Mouse (Mus musculus) bone marrow, adult 2 months (tissue): Measurements from ENCODE around the gene Smyd2. TPM values are rescaled to one million over a fixed set of nuclear protein-coding genes. Genes with fewer than 3 reads are reported as not detected.

Experiments
- H3K27ac ChIP-seq: fragments of 200-500 bp; 2 replicates; pipeline ENCODE4 v1.5.1; 2012; ENCODE audit warnings: low read depth, mild to moderate bottlenecking, control low read depth, inconsistent platforms, low read length; ENCODE audit not compliant: control insufficient read depth, poor library complexity, insufficient read depth
- H3K4me1 ChIP-seq: fragments of 200-500 bp; 2 replicates; pipeline ENCODE4 v1.6.1; 2011; ENCODE audit warnings: low read length; ENCODE audit not compliant: control insufficient read depth, insufficient read depth
- H3K4me3 ChIP-seq: fragments of 200-500 bp; replicated peaks from 2 replicates; pipeline ENCODE3; 2011; ENCODE audit warnings: mild to moderate bottlenecking, low read depth, low read length, control low read depth; ENCODE audit not compliant: control insufficient read depth
- CTCF ChIP-seq: fragments of 200-500 bp; IDR thresholded peaks from 2 replicates; pipeline ENCODE4 v1.5.1; 2011; ENCODE audit warnings: low read length, control low read depth; ENCODE audit not compliant: control insufficient read depth, insufficient read depth
- POLR2A ChIP-seq: fragments of 200-500 bp; IDR thresholded peaks from 2 replicates; pipeline ENCODE4 v1.6.1; 2011; ENCODE audit warnings: low read depth, mild to moderate bottlenecking, control low read depth, low read length, borderline replicate concordance; ENCODE audit not compliant: control insufficient read depth
- WGBS: fragments of 180-500 bp; shearing (Covaris S2); methylation state at CpG from one replicate; pipeline ENCODE4 v1.1.7; 2018; 5-methylcytosine and 5-hydroxymethylcytosine counted together
- polyA plus RNA-seq: library from polyadenylated mRNA; stranded (reverse); fragments of >200 nt; gene quantifications from 2 replicates; pipeline ENCODE4 v1.2.4, GENCODE M21; 2011; ENCODE audit warnings: low replicate concordance; ENCODE audit not compliant: missing spikeins, insufficient read depth, insufficient read length

Gene Smyd2
- polyA plus RNA-seq, 1 experiment = 30.0 TPM

- Histone ChIP-seq H3K4me3 (no peak overlapping the region), H3K27ac (no peak overlapping the region), H3K4me1 (no peaks in the 10 kb centered on the region)
- TF ChIP-seq CTCF (no peak), POLR2A (no peak)
- 90% methylated on average over 11 of the region's 11 CpGs for WGBS
Observed at GRCm38 (mm10) chr1:189903169-189903568, 19.0 kb downstream of the Smyd2 start.

- Histone ChIP-seq H3K27ac (no peak overlapping the region), H3K4me1 (no peaks in the 10 kb centered on the region), H3K4me3 (no peak overlapping the region)
- WGBS = 90% methylated on average over 9 of the region's 9 CpGs
- TF ChIP-seq CTCF = no peak
- no peak for TF ChIP-seq POLR2A
Observed at GRCm38 (mm10) chr1:189902413-189902812, 19.8 kb downstream of the Smyd2 start.

GRCm38 (mm10) chr1:189899526-189899925, 22.6 kb downstream of the Smyd2 start:
- WGBS = 89% methylated on average over 6 of the region's 6 CpGs
- Histone ChIP-seq H3K4me3 (no peak overlapping the region), H3K27ac (no peak overlapping the region), H3K4me1 (no peaks in the 10 kb centered on the region)
- TF ChIP-seq POLR2A (no peak), CTCF (no peak)

GRCm38 (mm10) chr1:189898708-189899107, 23.5 kb downstream of the Smyd2 start:
- no peak for TF ChIP-seq CTCF
- TF ChIP-seq POLR2A = no peak

GRCm38 (mm10) chr1:189897861-189898260, 24.3 kb downstream of the Smyd2 start:
- WGBS = 87% methylated on average over 9 of the region's 9 CpGs

More at GRCm38 (mm10) chr1:189898708-189899107, 23.5 kb downstream of the Smyd2 start:
- WGBS = 88% methylated on average over 13 of the region's 13 CpGs
- Histone ChIP-seq H3K4me3 (no peak overlapping the region), H3K27ac (no peak overlapping the region), H3K4me1 (no peaks in the 10 kb centered on the region)

GRCm38 (mm10) chr1:189894191-189894590, 28.0 kb downstream of the Smyd2 start:
- Histone ChIP-seq H3K4me3 (no peak overlapping the region), H3K27ac (no peak overlapping the region), H3K4me1 (no peaks in the 10 kb centered on the region)
- 86% methylated on average over 9 of the region's 9 CpGs for WGBS
- TF ChIP-seq CTCF (no peak), POLR2A (no peak)

More at GRCm38 (mm10) chr1:189897861-189898260, 24.3 kb downstream of the Smyd2 start:
- H3K4me3 ChIP-seq = no peak overlapping the region
- TF ChIP-seq CTCF = no peak
- no peak overlapping the region for H3K27ac ChIP-seq
- no peaks in the 10 kb centered on the region for H3K4me1 ChIP-seq

GRCm38 (mm10) chr1:189888749-189889148, 33.4 kb downstream of the Smyd2 start:
- no peak overlapping the region for H3K27ac ChIP-seq
- TF ChIP-seq CTCF (no peak), POLR2A (no peak)
- H3K4me1 ChIP-seq = no peaks in the 10 kb centered on the region
- H3K4me3 ChIP-seq = no peak overlapping the region
- 83% methylated on average over 10 of the region's 10 CpGs for WGBS

- TF ChIP-seq CTCF (peak; percentile 73), POLR2A (no peak)
- 12% methylated on average over 7 of the region's 7 CpGs for WGBS
- H3K4me3 ChIP-seq = no peak overlapping the region
- no peaks in the 10 kb centered on the region for H3K4me1 ChIP-seq
- no peak overlapping the region for H3K27ac ChIP-seq
Observed at GRCm38 (mm10) chr1:189887518-189887917, 34.6 kb downstream of the Smyd2 start.

- 79% methylated on average over 6 of the region's 6 CpGs for WGBS
Observed at GRCm38 (mm10) chr1:189885975-189886374, 36.2 kb downstream of the Smyd2 start.

More at GRCm38 (mm10) chr1:189885975-189886374, 36.2 kb downstream of the Smyd2 start:
- H3K4me1 ChIP-seq = no peaks in the 10 kb centered on the region
- H3K4me3 ChIP-seq = no peak overlapping the region
- no peak overlapping the region for H3K27ac ChIP-seq
- no peak for TF ChIP-seq CTCF
- TF ChIP-seq POLR2A = no peak
